Mouse (Mus musculus) heart, postnatal 0 days (tissue): Measurements from ENCODE around the gene Icosl.
"Not testable (repeated sequence)": the region's sequence is repeated elsewhere in the genome, so short reads cannot be mapped to it uniquely, and the experiment has no call there.

Source experiments
- CTCF ChIP-seq: IDR thresholded peaks from 2 replicates; pipeline ENCODE4 v1.5.1; 2016; ENCODE audit warnings: antibody characterized with exemption, control low read depth, low read depth
- EP300 ChIP-seq: IDR thresholded peaks from 2 replicates; pipeline ENCODE4 v1.6.1; 2016; ENCODE audit warnings: antibody characterized with exemption, low read depth

DNA sequence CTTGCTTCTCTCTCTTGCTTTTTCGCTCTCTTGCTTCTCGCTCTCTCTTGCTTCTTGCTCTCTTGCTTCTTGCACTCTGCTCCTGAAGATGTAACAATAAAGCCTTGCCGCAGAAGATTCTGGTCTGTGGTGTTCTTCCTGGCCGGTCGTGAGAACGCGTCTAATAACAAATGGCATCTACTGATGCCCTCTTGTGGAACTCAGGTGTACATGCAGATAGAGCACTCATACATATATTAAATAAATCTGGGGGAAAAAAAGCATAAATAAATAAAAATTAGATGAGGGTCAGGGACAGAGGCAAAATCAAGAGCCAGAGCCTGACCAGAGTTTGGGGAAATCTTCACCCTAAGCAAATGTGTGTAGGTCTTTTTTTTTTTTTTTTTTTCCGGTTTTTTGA, 43.6 kb upstream of the Icosl start:
- peak; percentile 45 for TF ChIP-seq CTCF
- TF ChIP-seq EP300, result not testable (repeated sequence)
